Mouse (Mus musculus) CH12.LX (cell line): ENCODE measurements around the gene Ptprg.

Source experiments
- E2F4 ChIP-seq: IDR thresholded peaks from 2 replicates; pipeline ENCODE4 v1.6.1; 2011; ENCODE audit warnings: low read depth, low read length, improper control_type of control experiment; ENCODE audit not compliant: insufficient replicate concordance
- ETS1 ChIP-seq: conservative IDR thresholded peaks from 2 replicates; pipeline ENCODE4 v1.6.1; 2012; ENCODE audit warnings: low read depth, mild to moderate bottlenecking, inconsistent platforms, low read length, improper control_type of control experiment, moderate library complexity
- JUND ChIP-seq: conservative IDR thresholded peaks from 2 replicates; pipeline ENCODE4 v1.6.1; 2011; ENCODE audit warnings: low read depth, low read length, improper control_type of control experiment
- PAX5 ChIP-seq: IDR thresholded peaks from 2 replicates; pipeline ENCODE4 v1.6.1; 2012; ENCODE audit warnings: low read length, inconsistent platforms, mixed read lengths
- POLR2A ChIP-seq: IDR thresholded peaks from 2 replicates; pipeline ENCODE4 v1.6.1; 2011; ENCODE audit warnings: low read depth, mild to moderate bottlenecking, improper control_type of control experiment, low read length
- TCF12 ChIP-seq: IDR thresholded peaks from 2 replicates; pipeline ENCODE4 v1.6.1; 2014; ENCODE audit warnings: low read depth, mild to moderate bottlenecking, inconsistent platforms, low read length, improper control_type of control experiment
- UBTF ChIP-seq: IDR thresholded peaks from 2 replicates; pipeline ENCODE4 v1.6.1; 2012; ENCODE audit warnings: low read depth, mild to moderate bottlenecking, inconsistent platforms, low read length, improper control_type of control experiment, moderate library complexity
- USF1 ChIP-seq: IDR thresholded peaks from 2 replicates; pipeline ENCODE4 v1.6.1; 2014; ENCODE audit warnings: low read depth, mild to moderate bottlenecking, inconsistent platforms, low read length, improper control_type of control experiment

DNA sequence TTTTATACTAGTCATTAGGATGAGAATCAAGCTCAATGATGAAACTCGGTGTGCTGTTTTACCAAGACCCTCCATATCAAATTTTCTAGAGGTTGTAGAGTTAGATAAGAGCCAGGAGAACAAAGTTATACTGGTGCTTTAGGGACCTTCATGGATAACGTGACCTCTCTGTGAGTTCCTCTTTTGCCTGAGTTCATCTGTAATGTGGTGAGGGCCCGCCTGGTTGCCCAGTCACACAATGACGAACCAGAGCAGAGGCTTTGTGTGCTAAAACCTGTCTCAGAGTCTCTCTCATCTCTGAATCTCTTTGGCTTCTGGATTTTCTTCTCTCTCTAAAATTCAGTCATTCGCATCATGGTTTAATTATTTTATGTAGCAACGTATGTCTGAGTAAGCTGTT, 204.9 kb downstream of the Ptprg start:
- TF ChIP-seq JUND, result no peak
- no peak for TF ChIP-seq E2F4
- TF ChIP-seq USF1, result no peak
- TF ChIP-seq ETS1, result no peak
- TF ChIP-seq POLR2A, result no peak
- no peak for TF ChIP-seq PAX5
- TF ChIP-seq UBTF, result no peak
- TF ChIP-seq TCF12, result no peak
